Mouse (Mus musculus): ENCODE measurements around the gene Dusp27. TPM values are rescaled to one million over a fixed set of nuclear protein-coding genes. Genes with fewer than 3 reads are reported as not detected.

Gene Dusp27
- total and polyA plus RNA-seq, 2 experiments from 2014 or later = 33.2 to 39.9 TPM

DNA sequence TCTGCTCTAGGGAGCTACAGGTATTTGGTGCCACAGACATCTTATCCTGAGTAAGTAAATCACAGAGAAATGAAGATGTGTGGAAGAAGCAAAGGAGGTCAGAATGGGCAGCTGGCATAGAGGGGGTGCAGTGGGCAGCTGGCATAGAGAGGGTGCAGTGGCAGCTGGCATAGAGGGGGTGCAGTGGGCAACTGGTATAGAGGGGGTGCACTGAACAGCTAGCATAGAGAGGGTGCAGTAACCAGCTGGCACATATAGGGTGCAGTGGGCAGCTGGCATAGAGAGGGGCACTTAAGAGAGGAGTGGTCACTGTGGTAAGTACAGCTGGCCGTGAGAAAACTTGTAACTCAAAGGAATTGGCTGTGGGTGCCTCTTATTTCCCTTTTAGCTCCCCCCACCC, 67.3 kb downstream of the Dusp27 start:
- DNase-seq (ENCODE audit: low spot score) (no peak), ATAC-seq (ENCODE audit: insufficient read depth, low read depth) (no peak)
- 27% methylated on average over 1 of the region's 1 CpGs for WGBS
- Histone ChIP-seq H3K27me3 (ENCODE audit: control insufficient read depth, insufficient read depth, low read length) (no peaks in the 10 kb centered on the region), H3K27ac (ENCODE audit: low read depth) (no peak overlapping the region), H3K9ac (replicated peaks; ENCODE audit: low read depth, low read length) (no peak overlapping the region), H3K4me3 (ENCODE audit: low read depth, low read length) (no peak overlapping the region), H3K9me3 (replicated peaks; ENCODE audit: control insufficient read depth, low read length) (no peaks in the 10 kb centered on the region), H3K4me2 (ENCODE audit: low read depth, low read length) (no peak overlapping the region), H3K4me1 (ENCODE audit: control insufficient read depth, insufficient read depth) (no peaks in the 10 kb centered on the region), H3K36me3 (replicated peaks; ENCODE audit: control insufficient read depth, insufficient read depth, low read length) (no peaks in the 10 kb centered on the region)
- TF ChIP-seq EP300 (IDR thresholded peaks at IDR 0.05; ENCODE audit: low read depth) (no peak), CTCF (IDR thresholded peaks at IDR 0.05; ENCODE audit: low read depth) (no peak)

GRCm38 (mm10) chr1:166056098-166056756, 71.5 kb downstream of the Dusp27 start:
- Histone ChIP-seq H3K4me1 (ENCODE audit: control insufficient read depth, insufficient read depth) (0 out of 2 replicates have a peak, but pooled peaks cover 4% of the 10 kb centered on the region), H3K27ac (ENCODE audit: low read depth) (no peak overlapping the region), H3K36me3 (replicated peaks; ENCODE audit: control insufficient read depth, insufficient read depth, low read length) (no peaks in the 10 kb centered on the region), H3K27me3 (ENCODE audit: control insufficient read depth, insufficient read depth, low read length) (no peaks in the 10 kb centered on the region), H3K9ac (replicated peaks; ENCODE audit: low read depth, low read length) (no peak overlapping the region), H3K4me2 (ENCODE audit: low read depth, low read length) (no peak overlapping the region), H3K9me3 (replicated peaks; ENCODE audit: control insufficient read depth, low read length) (no peaks in the 10 kb centered on the region), H3K4me3 (ENCODE audit: low read depth, low read length) (no peak overlapping the region)
- ATAC-seq (ENCODE audit: insufficient read depth, low read depth) (no peak), DNase-seq (ENCODE audit: low spot score) (no peak)
- 52% methylated on average over 9 of the region's 9 CpGs for WGBS
- TF ChIP-seq CTCF (IDR thresholded peaks at IDR 0.05; ENCODE audit: low read depth) (no peak), EP300 (IDR thresholded peaks at IDR 0.05; ENCODE audit: low read depth) (no peak)

- TF ChIP-seq CTCF (IDR thresholded peaks at IDR 0.05; ENCODE audit: low read depth) (no peak), EP300 (IDR thresholded peaks at IDR 0.05; ENCODE audit: low read depth) (no peak)
- 30% methylated on average over 10 of the region's 10 CpGs for WGBS
- peak overlapping the region; percentile 9; the same call in 1 of the 2 replicates for H3K4me2 ChIP-seq (ENCODE audit: low read depth, low read length)
- H3K9ac ChIP-seq (replicated peaks; ENCODE audit: low read depth, low read length) = no peak overlapping the region
- H3K4me1 ChIP-seq (ENCODE audit: control insufficient read depth, insufficient read depth) = 0 out of 2 replicates have a peak, but pooled peaks cover 4% of the 10 kb centered on the region
- no peak overlapping the region for H3K27ac ChIP-seq (ENCODE audit: low read depth)
- no peak overlapping the region for H3K4me3 ChIP-seq (ENCODE audit: low read depth, low read length)
- no peaks in the 10 kb centered on the region for H3K36me3 ChIP-seq (replicated peaks; ENCODE audit: control insufficient read depth, insufficient read depth, low read length)
- ATAC-seq (ENCODE audit: insufficient read depth, low read depth) = no peak
- no peak for DNase-seq (ENCODE audit: low spot score)
- H3K27me3 ChIP-seq (ENCODE audit: control insufficient read depth, insufficient read depth, low read length) = no peaks in the 10 kb centered on the region; the same call in 1 of the 2 replicates
- no peaks in the 10 kb centered on the region for H3K9me3 ChIP-seq (replicated peaks; ENCODE audit: control insufficient read depth, low read length)
Measured at GRCm38 (mm10) chr1:166053285-166053955, 74.3 kb downstream of the Dusp27 start.

- Histone ChIP-seq H3K27ac (ENCODE audit: low read depth) (no peak overlapping the region), H3K36me3 (replicated peaks; ENCODE audit: control insufficient read depth, insufficient read depth, low read length) (no peaks in the 10 kb centered on the region), H3K4me3 (ENCODE audit: low read depth, low read length) (peak overlapping the region; percentile 41), H3K9ac (replicated peaks; ENCODE audit: low read depth, low read length) (peak overlapping the region; percentile 43; the same call in 1 of the 2 replicates), H3K9me3 (replicated peaks; ENCODE audit: control insufficient read depth, low read length) (no peaks in the 10 kb centered on the region), H3K4me1 (ENCODE audit: control insufficient read depth, insufficient read depth) (0 out of 2 replicates have a peak, but pooled peaks cover 4% of the 10 kb centered on the region), H3K27me3 (ENCODE audit: control insufficient read depth, insufficient read depth, low read length) (peaks cover 3% of the 10 kb centered on the region; the same call in 1 of the 2 replicates), H3K4me2 (ENCODE audit: low read depth, low read length) (peak overlapping the region; percentile 91)
- ATAC-seq (ENCODE audit: insufficient read depth, low read depth) (no peak), DNase-seq (ENCODE audit: low spot score) (no peak)
- WGBS = 25% methylated on average over 11 of the region's 11 CpGs
- TF ChIP-seq EP300 (IDR thresholded peaks at IDR 0.05; ENCODE audit: low read depth) (no peak), CTCF (IDR thresholded peaks at IDR 0.05; ENCODE audit: low read depth) (no peak)
Measured at GRCm38 (mm10) chr1:166049046-166049827, 78.5 kb downstream of the Dusp27 start.

DNA sequence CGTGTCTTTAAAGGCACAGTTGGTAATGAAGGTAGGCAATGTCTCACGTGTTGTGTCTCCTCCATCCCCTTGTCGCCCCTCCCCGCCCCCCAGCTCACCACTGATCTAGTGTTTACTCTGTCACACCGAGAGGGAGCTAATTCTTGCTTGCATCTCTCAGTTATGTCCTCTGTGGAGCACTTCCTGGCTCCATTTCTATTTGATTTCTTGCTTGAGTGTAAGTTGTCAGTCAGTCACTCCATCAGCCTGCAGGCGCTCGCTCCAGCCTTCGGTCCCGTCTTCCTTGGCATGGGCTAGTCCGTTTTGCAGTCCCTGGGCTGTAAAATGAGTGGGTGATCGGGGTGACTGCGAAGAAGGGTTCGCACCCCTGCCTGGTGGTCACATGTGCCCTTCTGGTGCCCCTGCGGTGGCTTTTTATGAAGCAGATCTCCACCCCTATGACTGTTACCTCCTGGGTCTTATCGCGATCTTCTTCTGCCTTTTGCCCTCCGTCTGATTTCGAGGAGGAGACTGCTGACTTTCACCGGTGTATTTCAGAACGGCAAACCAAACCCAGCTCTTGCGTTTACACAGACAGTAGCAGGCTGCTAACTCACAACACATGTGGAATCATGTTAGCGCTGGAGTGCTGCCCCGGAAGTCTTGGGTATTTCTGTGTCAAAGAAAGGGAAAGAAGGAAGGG, 79.4 kb downstream of the Dusp27 start:
- WGBS = 1% methylated on average over 23 of the region's 23 CpGs
- Histone ChIP-seq H3K4me2 (ENCODE audit: low read depth, low read length) (peak overlapping the region; percentile 91), H3K9me3 (replicated peaks; ENCODE audit: control insufficient read depth, low read length) (no peaks in the 10 kb centered on the region), H3K4me3 (ENCODE audit: low read depth, low read length) (peak overlapping the region; percentile 41), H3K27me3 (ENCODE audit: control insufficient read depth, insufficient read depth, low read length) (peaks cover 3% of the 10 kb centered on the region; the same call in 1 of the 2 replicates), H3K27ac (ENCODE audit: low read depth) (no peak overlapping the region), H3K36me3 (replicated peaks; ENCODE audit: control insufficient read depth, insufficient read depth, low read length) (no peaks in the 10 kb centered on the region), H3K9ac (replicated peaks; ENCODE audit: low read depth, low read length) (peak overlapping the region; percentile 43), H3K4me1 (ENCODE audit: control insufficient read depth, insufficient read depth) (0 out of 2 replicates have a peak, but pooled peaks cover 4% of the 10 kb centered on the region)
- ATAC-seq (ENCODE audit: insufficient read depth, low read depth) = no peak
- DNase-seq (ENCODE audit: low spot score) = peak; percentile 16
- TF ChIP-seq EP300 (IDR thresholded peaks at IDR 0.05; ENCODE audit: low read depth) (no peak), CTCF (IDR thresholded peaks at IDR 0.05; ENCODE audit: low read depth) (no peak)

Other genes with a start within 250 kb of the Dusp27 start
- 15.3 and 27.0 TPM in 2 replicates for gene Pou2f1, start 125.2 kb downstream of the Dusp27 start, total RNA-seq (2014; rRNA removed; ENCODE audit: low replicate concordance)
- gene Pou2f1, start 125.2 kb downstream of the Dusp27 start, polyA plus RNA-seq (2015; fragmentation: Nextera tagmentation; extraction: Ambion mirVana) = 5.2 and 5.7 TPM in 2 replicates
- gene Gpa33, start 2.3 kb upstream of the Dusp27 start, total RNA-seq (2014; rRNA removed; ENCODE audit: low replicate concordance) = 0.65 TPM in 1 of 2 replicates, not detected in the other
- gene Gpa33, start 2.3 kb upstream of the Dusp27 start, polyA plus RNA-seq (2015; fragmentation: Nextera tagmentation; extraction: Ambion mirVana) = 0.07 TPM in 1 of 2 replicates, not detected in the other
- gene Mael, start 110.8 kb upstream of the Dusp27 start, total RNA-seq (2014; rRNA removed; ENCODE audit: low replicate concordance) = not detected in 2 replicates
- not detected in 2 replicates for gene Mael, start 110.8 kb upstream of the Dusp27 start, polyA plus RNA-seq (2015; fragmentation: Nextera tagmentation; extraction: Ambion mirVana)
- gene Ildr2, start 126.2 kb upstream of the Dusp27 start, total RNA-seq (2014; rRNA removed; ENCODE audit: low replicate concordance) = 1.9 and 6.9 TPM in 2 replicates
- gene Ildr2, start 126.2 kb upstream of the Dusp27 start, polyA plus RNA-seq (2015; fragmentation: Nextera tagmentation; extraction: Ambion mirVana) = 0.49 and 0.52 TPM in 2 replicates

All from heart, postnatal 0 days (tissue).